Mouse (Mus musculus) monocyte, adult 5-6 weeks (primary cell): ENCODE measurements around the gene Tnfrsf25. TPM values are rescaled to one million over a fixed set of nuclear protein-coding genes. Genes with fewer than 3 reads are reported as not detected.

Experiments
- ATAC-seq: fragments of 153-309, 156-312 bp; replicated peaks from 2 replicates; pipeline ENCODE4 v1.8.0; 2017; ENCODE audit warnings: mild to moderate bottlenecking; ENCODE audit not compliant: low TSS enrichment, insufficient number of reproducible peaks, severe bottlenecking, poor library complexity, low FRiP score
- total RNA-seq: library from RNA; stranded (forward); fragments of 200-1000, 200-491, 200-594 nt; gene quantifications from 3 replicates; pipeline ENCODE4 v1.2.3, GENCODE M21; 2017

Tnfrsf25 gene
- total RNA-seq, 1 experiment from 2014 or later, result not detected

- ATAC-seq, result no peak
Observed at GRCm38 (mm10) chr4:152112329-152112728, 3.4 kb upstream of the Tnfrsf25 start.

GRCm38 (mm10) chr4:152114080-152114479, 1.7 kb upstream of the Tnfrsf25 start:
- ATAC-seq, result no peak

GRCm38 (mm10) chr4:152117538-152117937, 1.8 kb downstream of the Tnfrsf25 start:
- ATAC-seq, result no peak

- ATAC-seq, result no peak
Observed at GRCm38 (mm10) chr4:152119396-152120292, 3.9 kb downstream of the Tnfrsf25 start.

- no peak for ATAC-seq
Observed at GRCm38 (mm10) chr4:152120311-152121182, 4.8 kb downstream of the Tnfrsf25 start.

- ATAC-seq, result no peak
Observed at GRCm38 (mm10) chr4:152121183-152121505, 5.4 kb downstream of the Tnfrsf25 start.

- no peak; the same call in 1 of the 2 replicates for ATAC-seq
Observed at GRCm38 (mm10) chr4:152124361-152124961, 8.7 kb downstream of the Tnfrsf25 start.

- 0 out of 2 replicates have a peak, but pooled peaks have one; percentile 7 for ATAC-seq
Observed at GRCm38 (mm10) chr4:152125161-152126025, 9.7 kb downstream of the Tnfrsf25 start.

GRCm38 (mm10) chr4:152126026-152126920, 10.5 kb downstream of the Tnfrsf25 start:
- no peak for ATAC-seq

GRCm38 (mm10) chr4:152127884-152128283, 12.2 kb downstream of the Tnfrsf25 start:
- ATAC-seq, result no peak

GRCm38 (mm10) chr4:152128784-152129183, 13.1 kb downstream of the Tnfrsf25 start:
- no peak for ATAC-seq

GRCm38 (mm10) chr4:152129395-152129930, 13.7 kb downstream of the Tnfrsf25 start:
- ATAC-seq, result no peak

GRCm38 (mm10) chr4:152130771-152131653, 15.3 kb downstream of the Tnfrsf25 start:
- no peak for ATAC-seq

GRCm38 (mm10) chr4:152131809-152132771, 16.4 kb downstream of the Tnfrsf25 start:
- no peak for ATAC-seq

GRCm38 (mm10) chr4:152132772-152133169, 17.0 kb downstream of the Tnfrsf25 start:
- no peak for ATAC-seq
